Mouse (Mus musculus): ENCODE data around the gene Usp48. TPM values are rescaled to one million over a fixed set of nuclear protein-coding genes. Genes with fewer than 3 reads are reported as not detected.

The Usp48 gene
- 62.9 and 69.8 TPM in 2 replicates for polyA plus RNA-seq (2015; fragmentation: Nextera tagmentation; extraction: Ambion mirVana)

DNA sequence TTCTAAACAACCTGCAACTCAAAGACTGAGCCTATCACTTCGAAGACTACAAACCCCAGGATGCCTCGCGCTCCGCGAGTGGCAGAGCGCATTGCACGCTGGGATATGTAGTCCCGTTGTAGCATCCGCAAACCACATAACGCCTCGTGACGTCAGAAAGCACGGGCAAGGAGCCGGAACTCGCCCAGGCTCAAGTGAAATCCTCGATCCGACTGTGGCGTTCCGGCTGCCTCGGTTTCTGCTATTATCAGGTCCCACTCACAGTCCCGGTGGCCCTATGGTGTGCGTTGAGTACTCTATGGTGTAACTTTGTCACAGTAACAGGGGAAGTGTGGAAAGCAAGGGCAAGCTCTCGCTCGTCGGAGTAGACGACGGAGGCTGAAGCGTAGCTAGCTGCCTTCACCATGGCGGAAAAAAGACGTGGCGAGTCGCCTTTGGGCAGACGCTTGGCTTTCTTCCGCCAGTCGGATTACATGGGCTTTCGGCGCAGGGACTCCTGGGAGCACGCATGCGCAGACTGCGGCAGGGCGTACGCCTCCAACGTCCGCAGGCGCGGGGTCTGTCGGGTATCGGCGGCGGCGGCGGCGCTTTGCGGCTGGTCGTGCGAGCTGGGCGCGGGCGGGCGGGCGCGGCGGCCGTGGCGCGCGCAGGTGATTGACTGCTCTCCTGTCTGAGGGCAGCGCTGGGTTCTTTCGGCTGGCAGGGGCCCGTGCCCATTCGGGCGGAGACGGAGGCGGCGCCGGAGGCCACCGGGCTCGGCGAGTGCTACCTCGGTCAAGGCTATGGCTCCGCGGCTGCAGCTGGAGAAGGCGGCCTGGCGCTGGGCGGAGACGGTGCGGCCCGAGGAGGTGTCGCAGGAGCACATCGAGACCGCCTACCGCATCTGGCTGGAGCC lies at the start of gene Usp48:
Usp48 (plus strand) TSS at position 155 of the 895 bp plus-strand sequence.
- Histone ChIP-seq H3K9me3 (ENCODE audit: low read length) (no peaks in the 10 kb centered on the region), H3K27me3 (ENCODE audit: insufficient read depth, low read length) (no peaks in the 10 kb centered on the region), H3K27ac (ENCODE audit: low read length) (peak within 1 kb of the TSS; percentile 99), H3K9ac (replicated peaks; ENCODE audit: low read length) (peak within 1 kb of the TSS; percentile 89), H3K4me1 (ENCODE audit: insufficient read depth, low read length) (peaks cover 16% of the 10 kb centered on the region), H3K4me2 (replicated peaks; ENCODE audit: low read depth, low read length) (peak within 1 kb of the TSS; percentile 80), H3K4me3 (ENCODE audit: low read length) (peak within 1 kb of the TSS; percentile 92), H3K36me3 (ENCODE audit: insufficient read depth, low read length) (no peaks in the 10 kb centered on the region)
- peak; percentile 94 for ATAC-seq (ENCODE audit: low FRiP score, low TSS enrichment)
- WGBS = under 1% methylated on average over 92 of the region's 92 CpGs

DNA sequence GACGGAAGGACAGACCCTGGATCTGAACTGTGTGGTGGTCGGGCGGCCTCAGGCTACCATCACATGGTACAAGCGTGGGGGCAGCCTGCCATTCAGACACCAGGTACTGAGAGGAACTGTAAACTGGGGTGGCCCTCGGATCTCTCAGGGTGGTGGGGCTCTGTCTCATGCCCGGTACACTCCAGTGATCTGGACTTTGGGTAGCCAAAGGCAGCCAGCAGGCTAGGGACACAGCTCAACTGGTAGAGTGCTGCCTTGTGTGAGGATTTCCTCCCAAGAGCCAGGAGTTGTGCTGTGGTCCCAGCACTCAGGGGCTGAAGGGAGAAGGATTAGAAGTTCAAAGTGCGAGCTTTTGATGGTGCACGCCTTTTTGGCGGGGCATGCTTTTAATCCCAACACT lies 48.0 kb upstream of the Usp48 start:
- H3K4me1 ChIP-seq (ENCODE audit: insufficient read depth, low read length) = no peaks in the 10 kb centered on the region
- no peak for ATAC-seq (ENCODE audit: low FRiP score, low TSS enrichment)
- WGBS = 94% methylated on average over 9 of the region's 9 CpGs
- H3K9ac ChIP-seq (replicated peaks; ENCODE audit: low read length) = no peak overlapping the region
- H3K4me2 ChIP-seq (replicated peaks; ENCODE audit: low read depth, low read length) = no peak overlapping the region
- peaks cover 86% of the 10 kb centered on the region for H3K36me3 ChIP-seq (ENCODE audit: insufficient read depth, low read length)
- no peaks in the 10 kb centered on the region for H3K9me3 ChIP-seq (ENCODE audit: low read length)
- no peak overlapping the region for H3K27ac ChIP-seq (ENCODE audit: low read length)
- H3K4me3 ChIP-seq (ENCODE audit: low read length) = no peak overlapping the region
- H3K27me3 ChIP-seq (ENCODE audit: insufficient read depth, low read length) = no peaks in the 10 kb centered on the region

DNA sequence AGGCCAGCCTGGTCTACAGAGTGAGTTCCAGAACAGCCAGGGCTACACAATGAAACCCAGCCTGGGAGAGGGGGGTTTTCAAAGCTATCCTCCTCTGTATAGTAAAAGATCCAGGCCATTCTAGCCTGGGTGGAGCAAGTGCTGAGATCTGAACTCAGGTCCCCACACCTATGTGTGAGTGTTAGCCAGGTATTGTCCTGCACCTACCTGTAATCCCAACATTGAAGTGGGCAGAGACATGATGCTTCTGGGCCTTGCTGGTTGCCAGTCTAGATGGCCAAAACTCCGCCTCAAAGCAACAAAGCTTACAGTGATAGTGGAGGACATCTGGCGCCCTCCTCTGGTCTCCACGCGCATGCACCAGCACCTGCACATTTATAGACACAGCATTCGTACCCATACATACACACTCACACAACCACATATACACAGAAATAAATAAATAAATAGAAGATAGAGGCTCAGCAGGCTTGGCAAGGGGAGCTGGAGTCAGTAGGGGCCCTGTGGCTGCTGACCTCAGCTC lies 47.5 kb upstream of the Usp48 start:
- Histone ChIP-seq H3K9me3 (ENCODE audit: low read length) (no peaks in the 10 kb centered on the region), H3K27me3 (ENCODE audit: insufficient read depth, low read length) (no peaks in the 10 kb centered on the region), H3K9ac (replicated peaks; ENCODE audit: low read length) (no peak overlapping the region), H3K36me3 (ENCODE audit: insufficient read depth, low read length) (peaks cover 87% of the 10 kb centered on the region), H3K27ac (ENCODE audit: low read length) (no peak overlapping the region), H3K4me1 (ENCODE audit: insufficient read depth, low read length) (no peaks in the 10 kb centered on the region), H3K4me2 (replicated peaks; ENCODE audit: low read depth, low read length) (no peak overlapping the region), H3K4me3 (ENCODE audit: low read length) (no peak overlapping the region)
- ATAC-seq (ENCODE audit: low FRiP score, low TSS enrichment) = no peak
- WGBS = 79% methylated on average over 5 of the region's 5 CpGs

- Histone ChIP-seq H3K9ac (replicated peaks; ENCODE audit: low read length) (no peak overlapping the region), H3K9me3 (ENCODE audit: low read length) (no peaks in the 10 kb centered on the region), H3K36me3 (ENCODE audit: insufficient read depth, low read length) (peaks cover 83% of the 10 kb centered on the region), H3K4me1 (ENCODE audit: insufficient read depth, low read length) (peaks cover 11% of the 10 kb centered on the region), H3K27me3 (ENCODE audit: insufficient read depth, low read length) (no peaks in the 10 kb centered on the region), H3K27ac (ENCODE audit: low read length) (no peak overlapping the region), H3K4me2 (replicated peaks; ENCODE audit: low read depth, low read length) (no peak overlapping the region), H3K4me3 (ENCODE audit: low read length) (no peak overlapping the region)
- no peak for ATAC-seq (ENCODE audit: low FRiP score, low TSS enrichment)
- 95% methylated on average over 17 of the region's 17 CpGs for WGBS
These were observed 40.1 kb upstream of the Usp48 start for GRCm38 (mm10) chr4:137553466-137553865.

- H3K4me3 ChIP-seq (ENCODE audit: low read length) = no peak overlapping the region
- peaks cover 11% of the 10 kb centered on the region for H3K4me1 ChIP-seq (ENCODE audit: insufficient read depth, low read length)
- H3K27me3 ChIP-seq (ENCODE audit: insufficient read depth, low read length) = no peaks in the 10 kb centered on the region
These were observed 36.8 kb upstream of the Usp48 start for GRCm38 (mm10) chr4:137556673-137557210.

GRCm38 (mm10) chr4:137569873-137570272 lies 23.7 kb upstream of the Usp48 start:
- H3K27me3 ChIP-seq (ENCODE audit: insufficient read depth, low read length) = no peaks in the 10 kb centered on the region
- peak; percentile 57 for ATAC-seq (ENCODE audit: low FRiP score, low TSS enrichment)
- WGBS = 59% methylated on average over 9 of the region's 9 CpGs

More at GRCm38 (mm10) chr4:137556673-137557210, 36.8 kb upstream of the Usp48 start:
- peak; percentile 73 for ATAC-seq (ENCODE audit: low FRiP score, low TSS enrichment)
- Histone ChIP-seq H3K9me3 (ENCODE audit: low read length) (no peaks in the 10 kb centered on the region), H3K4me2 (replicated peaks; ENCODE audit: low read depth, low read length) (no peak overlapping the region), H3K27ac (ENCODE audit: low read length) (no peak overlapping the region), H3K9ac (replicated peaks; ENCODE audit: low read length) (no peak overlapping the region), H3K36me3 (ENCODE audit: insufficient read depth, low read length) (peaks cover 79% of the 10 kb centered on the region)
- 31% methylated on average over 16 of the region's 16 CpGs for WGBS

GRCm38 (mm10) chr4:137574469-137574868 lies 19.1 kb upstream of the Usp48 start, which contains the start of gene Ldlrad2:
Gene Ldlrad2 (minus strand): TSS chr4:137574569.
- Histone ChIP-seq H3K9ac (replicated peaks; ENCODE audit: low read length) (no peak within 1 kb of the TSS), H3K27me3 (ENCODE audit: insufficient read depth, low read length) (no peaks in the 10 kb centered on the region), H3K36me3 (ENCODE audit: insufficient read depth, low read length) (peaks cover 5% of the 10 kb centered on the region; the same call in 1 of the 2 replicates), H3K4me3 (ENCODE audit: low read length) (no peak within 1 kb of the TSS), H3K4me1 (ENCODE audit: insufficient read depth, low read length) (peaks cover 7% of the 10 kb centered on the region; the same call in 1 of the 2 replicates), H3K9me3 (ENCODE audit: low read length) (no peaks in the 10 kb centered on the region), H3K27ac (ENCODE audit: low read length) (no peak within 1 kb of the TSS), H3K4me2 (replicated peaks; ENCODE audit: low read depth, low read length) (no peak within 1 kb of the TSS)
- no peak for ATAC-seq (ENCODE audit: low FRiP score, low TSS enrichment)
- 86% methylated on average over 10 of the region's 10 CpGs for WGBS

More at GRCm38 (mm10) chr4:137569873-137570272, 23.7 kb upstream of the Usp48 start:
- 0 out of 2 replicates have a peak, but pooled peaks cover 9% of the 10 kb centered on the region for H3K4me1 ChIP-seq (ENCODE audit: insufficient read depth, low read length)
- H3K9me3 ChIP-seq (ENCODE audit: low read length) = no peaks in the 10 kb centered on the region
- H3K27ac ChIP-seq (ENCODE audit: low read length) = no peak overlapping the region
- H3K4me2 ChIP-seq (replicated peaks; ENCODE audit: low read depth, low read length) = no peak overlapping the region
- H3K4me3 ChIP-seq (ENCODE audit: low read length) = no peak overlapping the region
- peaks cover 31% of the 10 kb centered on the region for H3K36me3 ChIP-seq (ENCODE audit: insufficient read depth, low read length)
- H3K9ac ChIP-seq (replicated peaks; ENCODE audit: low read length) = no peak overlapping the region

DNA sequence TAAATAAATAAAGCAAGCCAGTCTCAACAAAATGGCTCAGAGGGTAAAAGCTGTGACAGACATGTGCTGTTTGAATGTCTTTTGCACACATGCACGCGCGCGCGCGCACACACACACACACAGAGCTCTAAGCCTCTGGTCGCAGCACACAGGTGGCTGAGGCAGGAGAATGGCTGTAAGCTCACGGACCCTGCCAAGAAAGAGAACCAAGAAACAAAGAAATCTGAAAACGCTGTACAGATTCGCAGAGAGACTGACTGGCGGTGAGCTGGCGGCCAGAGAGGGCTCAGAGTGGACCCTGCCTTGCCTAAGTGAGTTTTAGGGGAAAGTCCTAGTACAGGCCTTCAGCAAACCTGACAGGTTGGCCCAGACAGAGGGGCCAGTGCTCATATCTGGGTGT lies 16.1 kb upstream of the Usp48 start:
- Histone ChIP-seq H3K36me3 (ENCODE audit: insufficient read depth, low read length) (no peaks in the 10 kb centered on the region), H3K27ac (ENCODE audit: low read length) (no peak overlapping the region), H3K9ac (replicated peaks; ENCODE audit: low read length) (no peak overlapping the region), H3K9me3 (ENCODE audit: low read length) (no peaks in the 10 kb centered on the region), H3K4me3 (ENCODE audit: low read length) (no peak overlapping the region), H3K27me3 (ENCODE audit: insufficient read depth, low read length) (no peaks in the 10 kb centered on the region), H3K4me1 (ENCODE audit: insufficient read depth, low read length) (peaks cover 5% of the 10 kb centered on the region; the same call in 1 of the 2 replicates), H3K4me2 (replicated peaks; ENCODE audit: low read depth, low read length) (no peak overlapping the region)
- WGBS = 98% methylated on average over 12 of the region's 12 CpGs
- no peak for ATAC-seq (ENCODE audit: low FRiP score, low TSS enrichment)

GRCm38 (mm10) chr4:137578181-137578845 lies 15.2 kb upstream of the Usp48 start:
- Histone ChIP-seq H3K9me3 (ENCODE audit: low read length) (no peaks in the 10 kb centered on the region), H3K4me1 (ENCODE audit: insufficient read depth, low read length) (peaks cover 5% of the 10 kb centered on the region; the same call in 1 of the 2 replicates), H3K36me3 (ENCODE audit: insufficient read depth, low read length) (no peaks in the 10 kb centered on the region), H3K4me2 (replicated peaks; ENCODE audit: low read depth, low read length) (peak overlapping the region; percentile 64), H3K27ac (ENCODE audit: low read length) (no peak overlapping the region), H3K4me3 (ENCODE audit: low read length) (peak overlapping the region; percentile 41), H3K9ac (replicated peaks; ENCODE audit: low read length) (peak overlapping the region; percentile 57), H3K27me3 (ENCODE audit: insufficient read depth, low read length) (no peaks in the 10 kb centered on the region)
- WGBS = 5% methylated on average over 39 of the region's 39 CpGs
- peak; percentile 67 for ATAC-seq (ENCODE audit: low FRiP score, low TSS enrichment)
